ENCODE assay signal across 16 mouse cellular contexts in genomic region chr2:161024606-161025005, GRCm38 (mm10).
A peak's percentile ranks its signal among the peaks of the same experiment; 100 is the strongest.
DNase-seq lines count a peak whose midpoint lies in the region.
"Had no signal": no experiment of that assay in that cellular context is flagged by ENCODE, and none has a peak within 500 bp of the region (broad histone marks: within the 10 kb centered on the region; RNA-seq: fewer than 3 reads in every experiment).

No protein-coding gene starts in this region.

- peak; percentile 9 to 21 for DNase-seq in cerebellum, postnatal 14 days
- no peak for DNase-seq in cerebellum, adult 11-12 months
- peak; percentile 37 for DNase-seq in heart, adult 11 months
- no peak for DNase-seq in heart, adult 8-10 months (ENCODE audit: low spot score)
- peak; percentile 30 for DNase-seq in NIH3T3 (ENCODE audit: low read depth)
- DNase-seq in layer of hippocampus, postnatal 36 days: no peak
- no peak for DNase-seq in embryo, embryonic 9.5 days (ENCODE audit: extremely low spot score)
- DNase-seq: adrenal gland, adult 2 months; adrenal gland, postnatal 14 days; cerebellum, adult 9-11 months; gastrocnemius, postnatal 10 days; gastrocnemius, postnatal 36 days; heart, postnatal 10 days; heart, postnatal 36 days; kidney, adult 11 months; kidney, adult 8-10 months had no signal

Comparison
In these comparisons a context has a peak if more than half of its experiments do, and no peak if none do; other contexts are left out.
1. DNase-seq: peak in cerebellum, postnatal 14 days (2 of 2), heart, adult 11 months (single experiment) and NIH3T3 (single experiment); none in cerebellum, adult 11-12 months (single experiment), heart, adult 8-10 months (single experiment), layer of hippocampus, postnatal 36 days (0 of 2) and embryo, embryonic 9.5 days (single experiment).